Mouse (Mus musculus): Measurements from ENCODE around the gene Myod1.
A peak's percentile ranks its signal among the peaks of the same experiment; 100 is the strongest.

Myod1 gene

GRCm38 (mm10) chr7:46417467-46417866, 41.2 kb downstream of the Myod1 start:
- no peak for DNase-seq (ENCODE audit: low spot score)

DNA sequence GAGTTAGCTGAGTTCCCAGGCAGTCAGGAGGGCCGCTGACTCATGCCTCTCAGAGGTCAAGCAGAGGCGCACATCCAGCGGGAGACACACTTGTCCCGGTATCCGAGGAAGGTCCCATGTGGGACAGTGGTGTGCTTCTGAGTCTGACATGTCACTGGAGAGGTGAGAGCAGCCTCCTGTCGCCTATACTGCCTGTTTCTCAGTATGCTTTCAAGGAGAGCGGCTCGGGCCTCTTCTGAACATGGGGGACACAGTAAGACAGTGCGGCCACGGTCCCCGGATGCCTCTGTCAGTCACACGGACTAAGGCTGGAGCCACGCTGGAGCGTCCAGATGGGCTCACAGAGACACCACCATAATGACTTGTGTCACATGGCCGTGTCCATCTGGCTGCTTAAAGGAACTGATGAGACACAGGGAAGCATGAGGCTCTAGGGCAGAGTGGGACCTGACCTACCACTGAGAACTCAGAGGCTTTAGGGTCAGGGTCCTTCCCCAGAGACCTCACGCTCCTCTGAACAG, 41.9 kb downstream of the Myod1 start:
- DNase-seq (ENCODE audit: low spot score), result no peak

- DNase-seq (ENCODE audit: low spot score), result no peak
These were observed 45.3 kb downstream of the Myod1 start for GRCm38 (mm10) chr7:46421535-46421934.

- peak; percentile 49 for DNase-seq (ENCODE audit: low spot score)
These were observed 45.9 kb downstream of the Myod1 start for GRCm38 (mm10) chr7:46422052-46422763.

- DNase-seq (ENCODE audit: low spot score), result peak; percentile 84
These were observed 46.6 kb downstream of the Myod1 start for GRCm38 (mm10) chr7:46422764-46423412.

DNA sequence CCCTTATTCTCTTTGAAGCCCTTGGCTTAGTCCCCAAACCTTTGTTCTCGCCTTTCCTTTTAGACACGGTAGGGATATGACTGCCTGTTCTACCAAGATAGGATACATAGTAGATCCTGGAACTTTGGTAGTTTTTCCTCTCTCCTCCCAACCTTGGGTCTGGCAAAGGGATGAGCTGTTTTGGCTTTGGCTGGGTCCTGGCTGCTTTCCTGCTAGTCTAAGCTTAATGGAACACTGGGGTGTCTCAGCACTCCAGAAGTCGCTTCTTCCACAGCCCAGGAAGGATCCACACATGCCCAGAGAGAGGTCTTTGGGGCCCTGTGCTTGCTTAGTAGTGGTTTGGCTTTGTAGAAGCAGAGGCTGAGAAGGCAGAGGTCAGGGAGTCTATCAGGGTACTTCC, 47.7 kb downstream of the Myod1 start:
- no peak for DNase-seq (ENCODE audit: low spot score)

DNA sequence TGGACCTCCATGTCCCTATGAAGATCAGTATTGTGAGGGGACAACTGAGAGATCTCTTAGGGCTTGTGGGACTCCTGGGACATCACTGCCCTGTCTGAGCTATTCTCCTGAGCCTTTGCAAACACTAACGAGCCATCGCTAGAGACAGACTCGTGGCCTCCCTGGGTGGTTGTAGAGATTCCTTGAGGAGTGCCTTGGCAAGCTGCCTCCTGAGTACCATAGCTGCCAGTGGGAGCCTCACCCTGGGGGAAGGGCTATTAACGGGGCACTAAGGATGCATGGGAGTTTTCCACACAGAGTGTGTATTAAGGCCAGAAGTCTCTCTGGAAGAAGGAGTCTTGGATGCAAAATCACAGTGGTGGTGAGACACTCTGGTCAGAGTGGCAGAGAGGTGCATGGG, 48.7 kb downstream of the Myod1 start:
- no peak for DNase-seq (ENCODE audit: low spot score)
